Mouse (Mus musculus) embryonic facial prominence, embryonic 15.5 days (tissue): Measurements from ENCODE around the gene H2-Ob. TPM values are rescaled to one million over a fixed set of nuclear protein-coding genes. Genes with fewer than 3 reads are reported as not detected.
"Not testable (repeated sequence)": the region's sequence is repeated elsewhere in the genome, so short reads cannot be mapped to it uniquely, and the experiment has no call there.

ENCODE experiments used
- ATAC-seq: fragments of 200-750 bp; cut with Nextera tagmentation; 2 replicates; pipeline ENCODE4 v1.8.0; 2017; ENCODE audit warnings: low read depth, moderate TSS enrichment; ENCODE audit not compliant: insufficient number of reproducible peaks, low FRiP score, low TSS enrichment
- H3K27ac ChIP-seq: fragments of 300-500 bp; sonication (generic); replicated peaks from 2 replicates; pipeline ENCODE4 v1.5.1; 2015; ENCODE audit warnings: mild to moderate bottlenecking, inconsistent platforms
- H3K27me3 ChIP-seq: fragments of 300-500 bp; sonication (generic); 2 replicates; pipeline ENCODE4 v1.6.1; 2015; ENCODE audit warnings: inconsistent platforms
- H3K36me3 ChIP-seq: fragments of 300-500 bp; sonication (generic); 2 replicates; pipeline ENCODE4 v1.6.1; 2015; ENCODE audit warnings: mild to moderate bottlenecking, inconsistent platforms
- H3K4me1 ChIP-seq: fragments of 300-500 bp; sonication (generic); 2 replicates; pipeline ENCODE4 v1.6.1; 2015; ENCODE audit warnings: inconsistent platforms
- H3K4me2 ChIP-seq: fragments of 300-500 bp; sonication (generic); replicated peaks from 2 replicates; pipeline ENCODE4 v1.6.1; 2015; ENCODE audit warnings: mild to moderate bottlenecking, inconsistent platforms
- H3K4me3 ChIP-seq: fragments of 300-500 bp; sonication (generic); replicated peaks from 2 replicates; pipeline ENCODE4 v1.5.1; 2015; ENCODE audit warnings: mild to moderate bottlenecking, inconsistent platforms
- H3K9ac ChIP-seq: fragments of 300-500 bp; sonication (generic); 2 replicates; pipeline ENCODE4 v1.6.1; 2015; ENCODE audit warnings: inconsistent platforms
- H3K9me3 ChIP-seq: fragments of 300-500 bp; sonication (generic); replicated peaks from 2 replicates; pipeline ENCODE4 v1.6.1; 2016; ENCODE audit warnings: inconsistent platforms
- WGBS: fragments of 180-500 bp; shearing (Covaris S2); methylation state at CpG from one replicate; pipeline ENCODE4 v1.1.7; 2015; 5-methylcytosine and 5-hydroxymethylcytosine counted together
- polyA plus RNA-seq: library from polyadenylated mRNA; unstranded; fragments of >200 nt; fragmentation: Nextera tagmentation; extraction: Ambion mirVana; gene quantifications from 2 replicates; pipeline ENCODE4 v1.2.1, GENCODE M21; 2015

H2-Ob gene
- polyA plus RNA-seq, 1 experiment from 2014 or later: 0.43 TPM

GRCm38 (mm10) chr17:34224816-34225215, 13.9 kb upstream of the H2-Ob start:
- Histone ChIP-seq H3K36me3 (no peaks in the 10 kb centered on the region), H3K4me2 (no peak overlapping the region), H3K9ac (no peak overlapping the region), H3K4me3 (no peak overlapping the region), H3K9me3 (no peaks in the 10 kb centered on the region), H3K27me3 (no peaks in the 10 kb centered on the region), H3K27ac (no peak overlapping the region), H3K4me1 (no peaks in the 10 kb centered on the region)
- ATAC-seq: no peak
- 87% methylated on average over 3 of the region's 3 CpGs for WGBS

- Histone ChIP-seq H3K4me1 (no peaks in the 10 kb centered on the region), H3K36me3 (no peaks in the 10 kb centered on the region), H3K4me3 (no peak overlapping the region), H3K9ac (no peak overlapping the region), H3K27me3 (no peaks in the 10 kb centered on the region), H3K9me3 (no peaks in the 10 kb centered on the region), H3K27ac (no peak overlapping the region), H3K4me2 (no peak overlapping the region)
- 95% methylated on average over 8 of the region's 8 CpGs for WGBS
- no peak for ATAC-seq
These were observed 13.3 kb upstream of the H2-Ob start for GRCm38 (mm10) chr17:34225426-34225825.

- not testable (repeated sequence) for H3K9me3 ChIP-seq, H3K4me1 ChIP-seq, H3K4me3 ChIP-seq, H3K9ac ChIP-seq, ATAC-seq, H3K27ac ChIP-seq, H3K4me2 ChIP-seq, H3K36me3 ChIP-seq, H3K27me3 ChIP-seq
- 99% methylated on average over 15 of the region's 23 CpGs for WGBS
These were observed 12.8 kb upstream of the H2-Ob start for GRCm38 (mm10) chr17:34225911-34226310.

- not testable (repeated sequence) for ATAC-seq, H3K4me1 ChIP-seq, H3K4me3 ChIP-seq, H3K4me2 ChIP-seq, H3K9ac ChIP-seq, H3K27ac ChIP-seq, H3K36me3 ChIP-seq, H3K9me3 ChIP-seq, H3K27me3 ChIP-seq
- 97% methylated on average over 7 of the region's 9 CpGs for WGBS
These were observed 7.7 kb upstream of the H2-Ob start for GRCm38 (mm10) chr17:34230971-34231370.

- WGBS: 92% methylated on average over 6 of the region's 7 CpGs
These were observed 6.7 kb upstream of the H2-Ob start for GRCm38 (mm10) chr17:34232021-34232420.

GRCm38 (mm10) chr17:34234926-34235325, 3.8 kb upstream of the H2-Ob start:
- Histone ChIP-seq H3K27me3 (no peaks in the 10 kb centered on the region), H3K9ac (no peak overlapping the region), H3K27ac (no peak overlapping the region), H3K4me2 (no peak overlapping the region), H3K4me3 (no peak overlapping the region), H3K4me1 (no peaks in the 10 kb centered on the region), H3K9me3 (no peaks in the 10 kb centered on the region), H3K36me3 (no peaks in the 10 kb centered on the region)
- ATAC-seq: no peak
- 37% methylated on average over 9 of the region's 9 CpGs for WGBS

More at GRCm38 (mm10) chr17:34232021-34232420, 6.7 kb upstream of the H2-Ob start:
- H3K9ac ChIP-seq, H3K4me1 ChIP-seq, H3K4me2 ChIP-seq, H3K36me3 ChIP-seq, H3K4me3 ChIP-seq, H3K27me3 ChIP-seq, ATAC-seq, H3K9me3 ChIP-seq, H3K27ac ChIP-seq: not testable (repeated sequence)

- no peak overlapping the region for H3K27ac ChIP-seq
- H3K36me3 ChIP-seq: no peaks in the 10 kb centered on the region
- no peak overlapping the region for H3K9ac ChIP-seq
- no peak overlapping the region for H3K4me2 ChIP-seq
- H3K4me3 ChIP-seq: no peak overlapping the region
- no peaks in the 10 kb centered on the region for H3K4me1 ChIP-seq
- WGBS: 84% methylated on average over 5 of the region's 5 CpGs
- no peaks in the 10 kb centered on the region for H3K9me3 ChIP-seq
- no peak for ATAC-seq
- no peaks in the 10 kb centered on the region for H3K27me3 ChIP-seq
These were observed 2.0 kb upstream of the H2-Ob start for GRCm38 (mm10) chr17:34236691-34237090.

GRCm38 (mm10) chr17:34237741-34238140, 962 bp upstream of the H2-Ob start:
- no peak for ATAC-seq
- Histone ChIP-seq H3K4me1 (no peaks in the 10 kb centered on the region), H3K4me2 (no peak overlapping the region), H3K4me3 (no peak overlapping the region), H3K9me3 (no peaks in the 10 kb centered on the region), H3K27ac (no peak overlapping the region), H3K36me3 (no peaks in the 10 kb centered on the region), H3K27me3 (no peaks in the 10 kb centered on the region), H3K9ac (no peak overlapping the region)
- 75% methylated on average over 3 of the region's 3 CpGs for WGBS

GRCm38 (mm10) chr17:34239601-34240041, 918 bp downstream of the H2-Ob start:
- no peak overlapping the region for H3K9ac ChIP-seq
- no peak overlapping the region for H3K4me3 ChIP-seq
- no peaks in the 10 kb centered on the region for H3K27me3 ChIP-seq
- H3K36me3 ChIP-seq: no peaks in the 10 kb centered on the region
- no peak for ATAC-seq
- H3K27ac ChIP-seq: no peak overlapping the region
- WGBS: 62% methylated on average over 10 of the region's 10 CpGs
- no peaks in the 10 kb centered on the region for H3K4me1 ChIP-seq
- no peak overlapping the region for H3K4me2 ChIP-seq
- H3K9me3 ChIP-seq: no peaks in the 10 kb centered on the region

- no peaks in the 10 kb centered on the region for H3K36me3 ChIP-seq
- WGBS: 60% methylated on average over 3 of the region's 3 CpGs
- H3K4me1 ChIP-seq: no peaks in the 10 kb centered on the region
These were observed 1.7 kb downstream of the H2-Ob start for GRCm38 (mm10) chr17:34240366-34240765.

GRCm38 (mm10) chr17:34240916-34241315, 2.2 kb downstream of the H2-Ob start:
- Histone ChIP-seq H3K27ac (no peak overlapping the region), H3K4me2 (no peak overlapping the region), H3K4me3 (no peak overlapping the region), H3K4me1 (no peaks in the 10 kb centered on the region), H3K9me3 (no peaks in the 10 kb centered on the region), H3K9ac (no peak overlapping the region), H3K27me3 (no peaks in the 10 kb centered on the region), H3K36me3 (no peaks in the 10 kb centered on the region)
- no peak for ATAC-seq
- WGBS: 77% methylated on average over 6 of the region's 6 CpGs

More at GRCm38 (mm10) chr17:34240366-34240765, 1.7 kb downstream of the H2-Ob start:
- Histone ChIP-seq H3K4me3 (no peak overlapping the region), H3K9ac (no peak overlapping the region), H3K27ac (no peak overlapping the region), H3K27me3 (no peaks in the 10 kb centered on the region), H3K4me2 (no peak overlapping the region), H3K9me3 (no peaks in the 10 kb centered on the region)
- no peak for ATAC-seq

- Histone ChIP-seq H3K4me1 (no peaks in the 10 kb centered on the region), H3K9ac (no peak overlapping the region), H3K9me3 (no peaks in the 10 kb centered on the region), H3K4me3 (no peak overlapping the region), H3K27me3 (peaks cover 3% of the 10 kb centered on the region; the same call in 1 of the 2 replicates), H3K4me2 (no peak overlapping the region), H3K27ac (no peak overlapping the region), H3K36me3 (no peaks in the 10 kb centered on the region)
- ATAC-seq: no peak
- 73% methylated on average over 4 of the region's 4 CpGs for whole genome bisulfite sequencing
These were observed 6.0 kb downstream of the H2-Ob start for GRCm38 (mm10) chr17:34244656-34245055.
